Mouse (Mus musculus) B cell, adult 62 days (primary cell): Measurements from ENCODE around the gene Phkg2. TPM values are rescaled to one million over a fixed set of nuclear protein-coding genes. Genes with fewer than 3 reads are reported as not detected.

Experiments
- total RNA-seq: library from RNA; stranded (reverse); gene quantifications from 4 replicates; pipeline ENCODE4 v1.2.4, GENCODE M21; 2023

Gene Phkg2
- total RNA-seq, result 119 to 136 TPM (median 126 TPM) in 4 replicates

DNA sequence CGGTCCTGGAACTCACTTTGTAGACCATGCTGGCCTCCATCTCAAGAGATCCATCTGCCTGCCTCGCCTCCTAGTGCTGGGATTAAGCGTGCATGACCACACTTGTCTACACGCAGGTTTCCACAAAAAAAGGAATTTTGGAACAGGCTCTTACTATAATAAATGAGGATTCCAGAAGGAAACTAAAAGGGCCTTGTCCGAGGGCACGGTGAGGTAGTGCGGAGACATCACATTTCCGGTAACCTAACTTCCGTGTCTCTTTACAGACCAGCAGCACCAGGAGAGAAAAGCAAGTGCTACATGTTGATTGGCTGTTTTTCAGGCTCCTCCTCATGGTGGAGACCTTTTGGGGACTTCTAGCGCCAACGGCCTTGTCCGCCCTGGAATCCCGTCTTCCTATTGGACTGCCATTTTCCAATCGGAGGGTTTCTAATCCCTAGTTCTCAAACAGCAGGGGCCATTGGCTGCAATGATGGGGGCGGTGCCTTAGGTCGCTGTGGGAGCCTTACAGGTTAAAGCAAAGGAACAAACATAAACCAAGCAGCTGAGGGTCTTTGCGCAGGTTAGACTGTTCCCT lies at the start of gene Phkg2:
Phkg2 (plus strand) TSS at position 446 of the 577 bp plus-strand sequence.

DNA sequence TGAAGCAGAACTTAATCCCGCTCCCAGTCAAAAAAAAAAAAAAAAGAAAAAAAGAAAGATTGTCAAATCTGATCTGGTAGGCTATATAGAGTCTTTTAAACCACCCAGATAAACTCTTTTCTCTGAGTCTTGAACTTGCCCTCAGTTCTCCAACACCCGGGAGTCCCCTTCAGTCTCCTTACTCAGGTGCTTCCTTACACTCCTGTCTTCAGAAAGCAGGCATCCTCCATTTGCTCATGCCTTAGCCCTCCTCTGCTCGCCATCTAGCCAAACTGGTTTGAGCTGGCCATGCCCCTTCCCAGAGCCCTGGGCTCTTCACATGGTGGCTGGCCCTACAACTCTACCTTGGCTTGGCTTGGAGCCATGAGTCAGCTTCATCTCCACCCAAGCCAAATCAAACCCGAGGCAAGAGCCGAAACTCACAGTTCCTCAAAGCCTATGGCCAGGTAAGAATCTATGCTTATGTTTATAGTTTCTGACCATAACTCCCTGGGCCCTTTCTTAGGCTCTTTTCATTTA lies 11.7 kb upstream of the Phkg2 start, which contains the start of gene Tmem265:
Tmem265 (plus strand) TSS at position 51 of the 519 bp plus-strand sequence.

DNA sequence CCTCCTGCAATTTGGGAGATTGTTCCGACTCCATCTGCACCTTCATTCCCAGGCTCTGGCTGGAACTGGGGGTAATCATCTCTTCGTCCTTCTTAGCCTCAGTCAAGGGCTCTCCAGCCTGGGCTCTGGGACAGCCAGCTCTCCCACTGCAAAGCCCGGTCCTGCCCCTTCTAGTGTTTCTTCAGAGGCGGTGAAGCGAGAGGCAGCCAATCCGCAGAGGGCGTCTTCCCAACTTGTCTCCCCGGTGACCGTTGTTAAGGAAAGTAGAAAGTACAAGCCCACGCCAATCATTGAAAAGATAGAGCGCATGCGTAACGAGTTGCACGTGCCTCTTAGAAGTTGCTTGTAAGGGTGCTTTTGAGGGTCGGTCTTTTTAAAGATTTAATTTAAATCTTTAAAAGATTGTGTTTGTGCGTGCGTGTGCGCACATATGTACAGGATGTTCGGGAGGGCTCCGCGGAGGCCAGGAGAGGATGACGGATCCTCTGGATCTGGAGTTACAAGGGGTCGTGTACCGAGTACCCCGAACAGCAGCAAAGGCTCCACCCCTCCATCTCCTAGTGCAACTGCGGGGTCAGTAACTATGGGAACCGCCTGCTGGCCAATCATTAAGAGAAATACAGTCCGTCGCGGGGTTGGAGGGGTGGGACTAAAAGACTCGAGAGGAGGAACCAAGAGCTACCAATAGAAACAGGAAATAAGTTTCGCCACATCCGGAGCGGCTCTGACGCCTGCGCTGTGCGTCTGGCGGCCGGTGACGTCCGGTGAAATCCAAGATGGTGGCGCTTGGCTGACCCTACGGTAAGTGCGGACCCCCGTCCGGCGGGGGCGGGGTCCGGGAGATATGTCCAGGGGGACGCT lies 15.1 kb downstream of the Phkg2 start, which contains the start of the genes Ccdc189 and Rnf40:
Ccdc189 (minus strand) TSS at position 585 of the 861 bp plus-strand sequence.
Rnf40 (plus strand) TSS at position 757 of the 861 bp plus-strand sequence.

DNA sequence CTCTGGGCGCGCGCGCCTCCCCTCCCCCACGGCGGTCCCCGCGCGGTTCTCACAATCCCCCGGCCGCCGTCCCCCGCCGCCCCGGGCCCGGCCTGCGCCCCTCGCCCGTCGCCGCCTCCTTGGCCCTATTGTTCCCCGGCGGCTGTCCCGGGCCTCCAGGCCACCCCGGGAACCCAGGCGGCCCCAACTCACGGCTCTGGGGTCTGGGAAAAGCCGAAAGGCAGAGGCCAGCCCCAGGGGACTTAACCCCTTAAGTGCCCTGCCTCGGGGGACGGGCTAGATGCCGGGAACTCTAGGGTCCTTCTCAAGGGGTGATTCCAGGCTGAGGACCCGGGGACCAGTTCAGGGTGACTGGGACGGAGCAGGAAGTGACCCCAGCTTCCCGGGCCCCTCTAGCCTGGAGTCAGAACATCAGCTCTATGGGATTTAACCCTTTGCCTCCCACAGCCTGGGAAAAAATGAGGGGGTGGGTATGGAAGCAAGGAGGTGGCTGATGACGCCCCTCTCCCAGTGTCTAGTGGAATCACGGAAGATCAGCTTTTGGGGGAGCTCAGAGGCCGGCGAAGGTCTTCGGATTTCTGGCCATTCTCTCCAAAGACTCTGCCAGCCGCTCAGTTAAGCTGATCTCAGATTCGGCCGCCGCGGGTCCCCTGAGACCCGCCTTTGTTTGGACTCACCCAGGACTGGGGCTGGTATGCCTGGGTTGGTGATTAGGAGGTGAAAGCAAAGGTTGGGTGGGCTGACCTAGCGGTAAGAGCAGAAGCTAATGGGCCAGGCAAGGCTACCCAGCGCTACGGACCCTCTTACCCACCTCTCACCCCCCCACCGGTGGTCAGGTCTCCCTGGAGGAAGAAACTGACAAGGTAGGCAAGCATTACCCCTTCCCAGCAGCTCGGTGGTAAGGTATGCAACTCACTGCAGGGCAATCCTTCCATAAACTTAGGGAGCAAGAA lies 42.0 kb downstream of the Phkg2 start, which contains the start of gene Zfp629:
Zfp629 (minus strand) TSS at position 907 of the 953 bp plus-strand sequence.

Other genes with a start within 250 kb of the Phkg2 start
- gene Zfp768, start 227.8 kb upstream of the Phkg2 start, total RNA-seq, result 2.3 to 4.1 TPM (median 3.3 TPM) in 4 replicates
- 11.6 to 15.7 TPM (median 12.1 TPM) in 4 replicates for gene Zfp747, start 197.3 kb upstream of the Phkg2 start, total RNA-seq
- gene 9130019O22Rik, start 186.2 kb upstream of the Phkg2 start, total RNA-seq, result 2.9 to 4.1 TPM (median 3.2 TPM) in 4 replicates
- 4.6 to 7.8 TPM (median 6.1 TPM) in 4 replicates for gene E430018J23Rik, start 179.7 kb upstream of the Phkg2 start, total RNA-seq
- gene Zfp764, start 166.5 kb upstream of the Phkg2 start, total RNA-seq, result 7.5 to 9.6 TPM (median 9.1 TPM) in 4 replicates
- gene Zfp688, start 151.3 kb upstream of the Phkg2 start, total RNA-seq, result 12.3 to 17.4 TPM (median 14.9 TPM) in 4 replicates
- 4.0 to 6.0 TPM (median 4.9 TPM) in 4 replicates for gene Zfp689, start 124.2 kb upstream of the Phkg2 start, total RNA-seq
- 136 to 150 TPM (median 139 TPM) in 4 replicates for gene Prr14, start 113.7 kb upstream of the Phkg2 start, total RNA-seq
- 294 to 330 TPM (median 310 TPM) in 4 replicates for gene Fbrs, start 94.1 kb upstream of the Phkg2 start, total RNA-seq
- 220 to 229 TPM (median 223 TPM) in 4 replicates for gene Srcap, start 61.4 kb upstream of the Phkg2 start, total RNA-seq
- 45.9 to 50.2 TPM (median 48.5 TPM) in 4 replicates for gene Gm42715, start 53.8 kb upstream of the Phkg2 start, total RNA-seq
- 8.3 TPM in 1 of 4 replicates, not detected in the others for gene Tmem265, start 11.9 kb upstream of the Phkg2 start, total RNA-seq
- 0.38 to 1.5 TPM (median 0.60 TPM) in 4 replicates for gene Ccdc189, start 15.3 kb downstream of the Phkg2 start, total RNA-seq
- 148 to 154 TPM (median 150 TPM) in 4 replicates for gene Rnf40, start 15.4 kb downstream of the Phkg2 start, total RNA-seq
- 3.0 to 5.8 TPM (median 3.5 TPM) in 4 replicates for gene Zfp629, start 42.5 kb downstream of the Phkg2 start, total RNA-seq
- 63.0 to 68.4 TPM (median 63.8 TPM) in 4 replicates for gene Bcl7c, start 135.6 kb downstream of the Phkg2 start, total RNA-seq
- gene Ctf1, start 139.4 kb downstream of the Phkg2 start, total RNA-seq, result not detected in 4 replicates
- not detected in 4 replicates for gene Ctf2, start 158.8 kb downstream of the Phkg2 start, total RNA-seq
- 14.7 to 17.9 TPM (median 15.5 TPM) in 4 replicates for gene Fbxl19, start 171.2 kb downstream of the Phkg2 start, total RNA-seq
- 28.6 to 34.8 TPM (median 29.6 TPM) in 4 replicates for gene Orai3, start 196.5 kb downstream of the Phkg2 start, total RNA-seq
- gene Setd1a, start 203.3 kb downstream of the Phkg2 start, total RNA-seq, result 73.7 to 86.9 TPM (median 79.4 TPM) in 4 replicates
- gene Gm49388, start 212.3 kb downstream of the Phkg2 start, total RNA-seq, result 1.5 to 2.4 TPM in 2 of 4 replicates, not detected in the others
- 1.7 to 3.7 TPM (median 3.2 TPM) in 4 replicates for gene Hsd3b7, start 227.3 kb downstream of the Phkg2 start, total RNA-seq